Mouse (Mus musculus): ENCODE results near the gene Zfp385b. TPM values are rescaled to one million over a fixed set of nuclear protein-coding genes. Genes with fewer than 3 reads are reported as not detected.

Gene Zfp385b
- polyA plus RNA-seq, 1 experiment = 39.1 TPM

DNA sequence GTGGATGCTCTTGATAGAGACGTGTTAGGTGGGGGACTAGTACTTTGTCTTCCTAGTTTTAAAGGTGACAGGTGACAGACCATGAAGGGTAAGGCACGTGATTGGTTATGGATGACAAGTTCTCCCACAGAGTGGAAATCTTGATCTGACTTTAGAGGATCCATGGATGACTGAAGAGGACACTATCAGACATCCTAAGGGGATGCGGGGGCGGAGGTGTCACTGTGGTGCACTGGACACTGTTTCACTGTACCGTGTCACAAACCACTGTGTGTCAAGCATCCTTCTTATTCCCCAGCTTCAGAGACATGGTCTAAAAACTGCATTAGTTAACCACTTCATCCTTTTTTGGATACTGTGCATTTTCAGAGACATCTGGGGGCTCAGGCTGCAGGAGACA, 440.1 kb downstream of the Zfp385b start:
- Histone ChIP-seq H3K4me1 (ENCODE audit: control insufficient read depth, insufficient read depth, low read length) (no peaks in the 10 kb centered on the region), H3K27ac (ENCODE audit: insufficient read depth, low read length) (no peak overlapping the region), H3K4me3 (ENCODE audit: insufficient read depth, low read length) (no peak overlapping the region)
- TF ChIP-seq CTCF (IDR thresholded peaks at IDR 0.05; ENCODE audit: extremely low read depth, insufficient read depth, low read length) = no peak
- no peak for TF ChIP-seq POLR2A (IDR thresholded peaks at IDR 0.05; ENCODE audit: extremely low read depth, insufficient read depth, low read length)

DNA sequence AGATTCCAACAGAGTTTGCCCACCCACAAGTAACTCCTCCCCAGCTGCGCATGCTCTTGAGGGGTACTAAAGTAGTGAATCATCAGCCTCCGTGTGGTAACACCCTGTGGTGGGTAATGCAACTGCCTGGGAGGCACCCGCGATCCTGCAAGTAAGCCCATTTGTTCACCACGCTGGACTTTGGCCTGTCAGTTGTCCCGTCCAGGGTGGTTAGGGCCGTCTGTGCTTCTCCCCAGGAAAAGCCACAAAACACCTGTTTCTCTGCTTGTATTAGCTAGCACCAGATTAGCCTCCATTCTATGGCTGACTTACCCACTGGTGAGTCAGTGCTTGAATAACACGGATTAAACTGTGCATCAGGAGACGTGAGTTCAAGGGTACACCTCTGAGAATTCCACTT, 442.6 kb downstream of the Zfp385b start:
- Histone ChIP-seq H3K27ac (ENCODE audit: insufficient read depth, low read length) (no peak overlapping the region), H3K4me1 (ENCODE audit: control insufficient read depth, insufficient read depth, low read length) (no peaks in the 10 kb centered on the region), H3K4me3 (ENCODE audit: insufficient read depth, low read length) (no peak overlapping the region)
- TF ChIP-seq CTCF (IDR thresholded peaks at IDR 0.05; ENCODE audit: extremely low read depth, insufficient read depth, low read length) (no peak), POLR2A (IDR thresholded peaks at IDR 0.05; ENCODE audit: extremely low read depth, insufficient read depth, low read length) (no peak)

DNA sequence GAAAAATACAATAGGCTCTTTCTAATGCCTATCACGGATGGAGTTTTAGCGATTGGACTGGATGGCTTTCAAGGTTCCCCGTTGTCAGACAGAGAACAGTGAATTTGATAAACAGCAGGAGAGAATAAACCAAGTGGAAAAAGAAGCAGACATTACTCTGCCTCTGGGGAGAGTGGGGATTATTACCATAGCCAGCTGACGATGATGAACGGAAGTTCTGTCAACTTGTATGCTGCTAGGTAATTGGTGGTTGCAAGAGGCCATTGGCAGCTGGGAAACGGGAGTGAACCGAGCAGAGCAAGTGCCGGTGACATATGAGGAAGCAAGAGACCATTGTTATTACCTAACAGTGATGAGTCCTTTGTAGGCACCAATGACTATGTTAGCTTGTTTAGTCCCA, 444.3 kb downstream of the Zfp385b start:
- no peak overlapping the region for H3K27ac ChIP-seq (ENCODE audit: insufficient read depth, low read length)
- no peak overlapping the region for H3K4me3 ChIP-seq (ENCODE audit: insufficient read depth, low read length)
- TF ChIP-seq POLR2A (IDR thresholded peaks at IDR 0.05; ENCODE audit: extremely low read depth, insufficient read depth, low read length) (no peak), CTCF (IDR thresholded peaks at IDR 0.05; ENCODE audit: extremely low read depth, insufficient read depth, low read length) (no peak)
- H3K4me1 ChIP-seq (ENCODE audit: control insufficient read depth, insufficient read depth, low read length) = no peaks in the 10 kb centered on the region

DNA sequence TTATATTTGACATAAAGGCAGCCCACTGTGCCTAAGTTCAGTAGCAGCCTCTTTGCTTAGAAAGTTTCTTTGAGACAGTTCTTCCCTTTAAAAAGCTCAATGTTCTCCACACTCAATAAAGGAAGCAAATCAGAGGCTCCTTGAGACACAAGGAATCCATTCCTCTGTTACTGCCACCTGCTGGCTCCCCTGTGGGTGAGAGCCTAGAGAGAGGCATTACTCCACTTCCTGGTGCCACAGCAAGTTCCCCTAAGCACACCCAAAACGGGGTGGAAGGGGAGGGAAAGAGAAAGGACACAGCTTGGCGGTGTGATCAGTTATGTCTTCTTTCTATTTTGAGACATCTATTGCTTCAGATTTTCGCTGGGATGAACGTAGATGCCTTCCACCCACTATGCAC, 450.3 kb downstream of the Zfp385b start:
- Histone ChIP-seq H3K4me1 (ENCODE audit: control insufficient read depth, insufficient read depth, low read length) (no peaks in the 10 kb centered on the region), H3K4me3 (ENCODE audit: insufficient read depth, low read length) (no peak overlapping the region), H3K27ac (ENCODE audit: insufficient read depth, low read length) (no peak overlapping the region)
- no peak for TF ChIP-seq POLR2A (IDR thresholded peaks at IDR 0.05; ENCODE audit: extremely low read depth, insufficient read depth, low read length)
- TF ChIP-seq CTCF (IDR thresholded peaks at IDR 0.05; ENCODE audit: extremely low read depth, insufficient read depth, low read length) = 0 out of 2 replicates have a peak, but pooled peaks have one; percentile 12

Other genes with a start within 250 kb of the Zfp385b start
- gene Cwc22, start 126.7 kb upstream of the Zfp385b start, polyA plus RNA-seq (2012; rRNA removed) = 23.4 and 26.1 TPM in 2 replicates

All from cortical plate, adult 2 months (tissue).